Mouse (Mus musculus): Measurements from ENCODE around the gene Mgat5. TPM values are rescaled to one million over a fixed set of nuclear protein-coding genes. Genes with fewer than 3 reads are reported as not detected.

Mgat5 gene
- total RNA-seq, 1 experiment, result 11.0 TPM

GRCm38 (mm10) chr1:127302620-127303019, 97.8 kb downstream of the Mgat5 start:
- in situ Hi-C loops (cut with MboI; ENCODE audit: low sequenced_read_pairs in 2 of 2, unreplicated experiment in 2 of 2), result no loop called here
- no peak for DNase-seq (ENCODE audit: low read depth, low spot score)

DNA sequence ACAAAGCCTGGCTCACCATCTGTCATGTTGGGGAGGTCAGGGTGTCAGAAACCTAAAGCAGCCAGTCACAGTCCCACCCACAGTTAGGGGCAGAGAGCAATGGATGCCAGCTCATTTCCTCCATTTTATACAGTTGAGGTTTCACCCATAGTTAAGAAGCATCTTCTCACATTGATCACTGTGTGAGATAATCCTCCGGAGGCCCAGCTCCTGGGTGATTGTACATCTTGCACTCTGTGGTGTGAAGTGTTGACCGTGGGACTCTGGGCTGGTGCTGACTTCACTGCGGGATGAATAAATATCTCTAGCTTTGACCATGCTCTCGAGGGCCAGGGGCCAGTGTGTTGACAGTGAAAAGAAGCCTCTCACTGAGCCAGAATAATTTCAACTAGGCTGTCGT, 99.0 kb downstream of the Mgat5 start:
- DNase-seq (ENCODE audit: low read depth, low spot score), result no peak
- Histone ChIP-seq H3K4me3 (ENCODE audit: insufficient read depth in 1 of 2, low read depth in 1 of 2, low read length in 2 of 2, poor library complexity in 1 of 2, severe bottlenecking in 1 of 2) (no peak overlapping the region), H3K27ac (ENCODE audit: insufficient read depth, low read depth, low read length, poor library complexity, severe bottlenecking) (no peak overlapping the region), H3K9ac (ENCODE audit: insufficient read depth, low read depth, low read length, poor library complexity, severe bottlenecking) (no peak overlapping the region), H3K36me3 (ENCODE audit: control insufficient read depth, insufficient read depth, low read length, poor library complexity, severe bottlenecking) (peaks cover 1% of the 10 kb centered on the region), H3K4me1 (ENCODE audit: control insufficient read depth in 2 of 2, insufficient read depth in 2 of 2, low read length in 2 of 2, poor library complexity in 1 of 2) (no peaks in the 10 kb centered on the region), H3K9me3 (ENCODE audit: control insufficient read depth, insufficient read depth, low read depth, low read length) (no peaks in the 10 kb centered on the region)
- no peak for TF ChIP-seq CHD2 (IDR thresholded peaks at IDR 0.05; ENCODE audit: low read depth, low read length)
- TF ChIP-seq HCFC1 (IDR thresholded peaks at IDR 0.05; ENCODE audit: borderline replicate concordance, insufficient read depth, low read length), result no peak
- TF ChIP-seq ZC3H11A (IDR thresholded peaks at IDR 0.05; ENCODE audit: borderline replicate concordance, low read depth, low read length), result no peak
- no peak for TF ChIP-seq ZNF384 (IDR thresholded peaks at IDR 0.05; ENCODE audit: low read depth, low read length)
- in situ Hi-C loops (cut with MboI; ENCODE audit: low sequenced_read_pairs in 2 of 2, unreplicated experiment in 2 of 2), result no loop called here

More at GRCm38 (mm10) chr1:127302620-127303019, 97.8 kb downstream of the Mgat5 start:
- H3K36me3 ChIP-seq (ENCODE audit: control insufficient read depth, insufficient read depth, low read length, poor library complexity, severe bottlenecking), result peaks cover under 1% of the 10 kb centered on the region; the same call in 1 of the 2 replicates
- no peaks in the 10 kb centered on the region for H3K4me1 ChIP-seq (ENCODE audit: control insufficient read depth in 2 of 2, insufficient read depth in 2 of 2, low read length in 2 of 2, poor library complexity in 1 of 2)
- no peak overlapping the region for H3K9ac ChIP-seq (ENCODE audit: insufficient read depth, low read depth, low read length, poor library complexity, severe bottlenecking)
- H3K4me3 ChIP-seq (ENCODE audit: insufficient read depth in 1 of 2, low read depth in 1 of 2, low read length in 2 of 2, poor library complexity in 1 of 2, severe bottlenecking in 1 of 2), result no peak overlapping the region
- no peak overlapping the region for H3K27ac ChIP-seq (ENCODE audit: insufficient read depth, low read depth, low read length, poor library complexity, severe bottlenecking)
- TF ChIP-seq HCFC1 (IDR thresholded peaks at IDR 0.05; ENCODE audit: borderline replicate concordance, insufficient read depth, low read length) (no peak), ZC3H11A (IDR thresholded peaks at IDR 0.05; ENCODE audit: borderline replicate concordance, low read depth, low read length) (no peak), MAFK (IDR thresholded peaks at IDR 0.05; ENCODE audit: insufficient read depth, low read depth, low read length) (no peak), ZNF384 (IDR thresholded peaks at IDR 0.05; ENCODE audit: low read depth, low read length) (no peak), CHD2 (IDR thresholded peaks at IDR 0.05; ENCODE audit: low read depth, low read length) (no peak)
- no peaks in the 10 kb centered on the region for H3K9me3 ChIP-seq (ENCODE audit: control insufficient read depth, insufficient read depth, low read depth, low read length)

DNA sequence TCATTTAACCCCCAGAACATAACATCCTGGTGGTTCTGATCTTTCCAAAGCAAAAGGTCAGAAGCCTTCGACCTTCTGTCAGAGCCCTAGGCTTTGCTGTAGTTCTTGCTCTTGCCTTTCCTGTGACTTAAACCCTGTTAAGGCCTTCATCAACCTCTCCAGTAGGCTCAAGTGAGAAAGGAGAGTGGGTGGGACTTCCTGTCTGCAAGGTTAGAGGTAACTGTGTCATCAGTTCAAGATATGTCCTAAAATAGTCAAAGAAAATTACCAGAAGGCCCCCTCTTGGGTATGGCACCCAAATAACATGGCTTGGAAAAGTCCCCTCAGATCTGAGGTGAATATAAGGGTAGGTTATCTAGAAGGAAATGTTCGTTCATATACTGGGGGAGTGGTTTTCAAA, 99.5 kb downstream of the Mgat5 start:
- Histone ChIP-seq H3K9me3 (ENCODE audit: control insufficient read depth, insufficient read depth, low read depth, low read length) (no peaks in the 10 kb centered on the region), H3K4me3 (ENCODE audit: insufficient read depth in 1 of 2, low read depth in 1 of 2, low read length in 2 of 2, poor library complexity in 1 of 2, severe bottlenecking in 1 of 2) (no peak overlapping the region), H3K27ac (ENCODE audit: insufficient read depth, low read depth, low read length, poor library complexity, severe bottlenecking) (no peak overlapping the region), H3K9ac (ENCODE audit: insufficient read depth, low read depth, low read length, poor library complexity, severe bottlenecking) (no peak overlapping the region), H3K4me1 (ENCODE audit: control insufficient read depth in 2 of 2, insufficient read depth in 2 of 2, low read length in 2 of 2, poor library complexity in 1 of 2) (no peaks in the 10 kb centered on the region), H3K36me3 (ENCODE audit: control insufficient read depth, insufficient read depth, low read length, poor library complexity, severe bottlenecking) (peaks cover 1% of the 10 kb centered on the region)
- TF ChIP-seq CHD2 (IDR thresholded peaks at IDR 0.05; ENCODE audit: low read depth, low read length), result no peak
- no peak for TF ChIP-seq ZC3H11A (IDR thresholded peaks at IDR 0.05; ENCODE audit: borderline replicate concordance, low read depth, low read length)
- no peak for TF ChIP-seq HCFC1 (IDR thresholded peaks at IDR 0.05; ENCODE audit: borderline replicate concordance, insufficient read depth, low read length)
- no peak for TF ChIP-seq ZNF384 (IDR thresholded peaks at IDR 0.05; ENCODE audit: low read depth, low read length)
- TF ChIP-seq MAFK (IDR thresholded peaks at IDR 0.05; ENCODE audit: insufficient read depth, low read depth, low read length), result no peak
- in situ Hi-C loops (cut with MboI; ENCODE audit: low sequenced_read_pairs in 2 of 2, unreplicated experiment in 2 of 2), result no loop called here
- no peak for DNase-seq (ENCODE audit: low read depth, low spot score)

DNA sequence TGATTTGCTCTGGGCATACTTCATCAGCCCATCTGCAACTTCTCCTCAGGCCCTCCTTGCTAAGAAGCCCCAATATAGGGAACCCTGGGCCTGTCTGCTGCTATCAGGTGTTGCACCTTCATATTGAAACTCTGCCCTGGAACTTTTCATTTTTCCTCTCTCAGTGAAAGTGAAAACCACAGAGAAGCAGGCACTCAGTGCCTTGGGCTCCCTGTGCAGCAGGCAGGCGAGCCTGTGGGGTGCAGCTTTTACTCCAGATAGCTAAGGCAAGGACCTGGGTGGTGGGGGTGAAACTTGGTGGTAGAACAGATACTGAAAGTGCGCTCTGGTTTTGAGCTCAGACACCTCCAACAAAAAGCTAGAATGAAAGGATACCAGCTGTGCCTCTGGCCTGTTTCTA, 100.8 kb downstream of the Mgat5 start:
- TF ChIP-seq ZNF384 (IDR thresholded peaks at IDR 0.05; ENCODE audit: low read depth, low read length) (no peak), ZC3H11A (IDR thresholded peaks at IDR 0.05; ENCODE audit: borderline replicate concordance, low read depth, low read length) (no peak), MAFK (IDR thresholded peaks at IDR 0.05; ENCODE audit: insufficient read depth, low read depth, low read length) (no peak), CHD2 (IDR thresholded peaks at IDR 0.05; ENCODE audit: low read depth, low read length) (no peak), HCFC1 (IDR thresholded peaks at IDR 0.05; ENCODE audit: borderline replicate concordance, insufficient read depth, low read length) (no peak)
- H3K27ac ChIP-seq (ENCODE audit: insufficient read depth, low read depth, low read length, poor library complexity, severe bottlenecking), result no peak overlapping the region
- peaks cover 1% of the 10 kb centered on the region for H3K36me3 ChIP-seq (ENCODE audit: control insufficient read depth, insufficient read depth, low read length, poor library complexity, severe bottlenecking)
- no peaks in the 10 kb centered on the region for H3K9me3 ChIP-seq (ENCODE audit: control insufficient read depth, insufficient read depth, low read depth, low read length)
- no peak overlapping the region for H3K4me3 ChIP-seq (ENCODE audit: insufficient read depth in 1 of 2, low read depth in 1 of 2, low read length in 2 of 2, poor library complexity in 1 of 2, severe bottlenecking in 1 of 2)
- in situ Hi-C loops (cut with MboI; ENCODE audit: low sequenced_read_pairs in 2 of 2, unreplicated experiment in 2 of 2), result no loop called here
- DNase-seq (ENCODE audit: low read depth, low spot score), result no peak
- no peaks in the 10 kb centered on the region for H3K4me1 ChIP-seq (ENCODE audit: control insufficient read depth in 2 of 2, insufficient read depth in 2 of 2, low read length in 2 of 2, poor library complexity in 1 of 2)
- no peak overlapping the region for H3K9ac ChIP-seq (ENCODE audit: insufficient read depth, low read depth, low read length, poor library complexity, severe bottlenecking)
